Mouse (Mus musculus) C2C12 (cell line): ENCODE results near the gene Polr2e.

Experiments
- CTCF ChIP-seq: IDR thresholded peaks from one replicate; pipeline ENCODE4 v1.5.1; 2011; ENCODE audit not compliant: control insufficient read depth, insufficient read depth, insufficient read length
- MAX ChIP-seq: IDR thresholded peaks from one replicate; pipeline ENCODE4 v1.6.1; 2011; ENCODE audit warnings: mild to moderate bottlenecking, control low read depth
- MYOD1 ChIP-seq: IDR thresholded peaks from one replicate; pipeline ENCODE4 v1.6.1; 2011; ENCODE audit warnings: low read depth; ENCODE audit not compliant: control insufficient read depth, insufficient read length
- USF1 ChIP-seq: IDR thresholded peaks from one replicate; pipeline ENCODE4 v1.6.1; 2011; ENCODE audit warnings: low read depth, mild to moderate bottlenecking, control low read depth, moderate library complexity

DNA sequence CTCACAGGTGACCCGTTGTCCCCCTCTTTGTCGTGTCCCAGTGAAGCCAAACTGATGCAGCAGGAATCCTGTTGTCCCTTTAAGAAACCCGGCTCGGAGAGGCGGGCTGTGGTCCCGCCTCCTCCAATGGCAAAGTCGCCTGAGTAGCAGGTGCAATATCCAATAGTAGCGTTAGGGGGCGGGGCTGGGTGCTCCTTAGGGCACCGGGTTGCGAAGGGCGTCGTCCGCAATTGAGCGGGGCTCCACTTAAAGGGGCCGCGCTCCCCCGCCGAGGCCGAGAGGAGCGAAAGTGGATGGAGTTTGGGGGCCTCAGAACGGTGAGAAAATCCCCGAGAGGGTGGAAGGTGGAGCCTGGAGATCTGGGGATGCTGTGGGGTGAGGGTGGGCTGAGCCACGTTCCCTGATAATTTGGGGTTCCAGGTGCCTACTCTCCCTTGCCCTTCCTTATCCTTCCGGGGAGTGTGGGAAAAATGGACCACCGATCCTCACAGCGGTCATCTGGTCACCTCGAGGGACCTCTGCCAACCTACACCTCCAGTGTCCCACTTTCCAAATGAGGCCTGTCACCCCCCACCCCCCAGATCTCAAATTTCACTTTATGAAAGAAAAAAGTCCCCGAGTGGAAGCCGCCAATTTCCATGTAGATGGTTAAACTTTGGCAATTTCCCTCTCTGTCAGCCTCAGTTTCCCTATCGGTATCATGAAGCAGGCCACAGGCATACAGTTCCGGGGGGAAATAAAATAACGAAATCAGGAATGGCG, 43.1 kb downstream of the Polr2e start, which contains the start of gene Abca7:
- TF ChIP-seq CTCF (no peak), MYOD1 (no peak), MAX (no peak), USF1 (no peak)
